Mouse (Mus musculus) gastrocnemius, postnatal 14 days (tissue): ENCODE data around the gene Plxna1. TPM values are rescaled to one million over a fixed set of nuclear protein-coding genes. Genes with fewer than 3 reads are reported as not detected.

Experiments
- DNase-seq: peaks from one replicate; pipeline ENCODE4 v3.0.0; 2021; ENCODE audit warnings: mixed read lengths
- intact Hi-C: fragments of 180-260 bp; cut with DNase I; formaldehyde crosslinking; loops from one replicate; pipeline ENCODE4 v1.15.1; 2025; ENCODE audit warnings: low total_unique reads
- long read RNA-seq, 2 experiments: library from polyadenylated mRNA; stranded (forward); transcript quantifications; one replicate each; pipeline ENCODE4 v2.0.0; 2021
- total RNA-seq, 2 experiments: library from RNA; stranded (reverse); gene quantifications; 2 replicates each; pipeline ENCODE4 v1.2.3; 2021

Plxna1 gene
- 10 to 100 TPM; 24.7 to 36.6 TPM for total RNA-seq
- long read RNA-seq, experiment 1, partial matches to known transcripts: 2 of 10 reads
- long read RNA-seq, experiment 1, other reads (novel, unspliced or antisense): 8 of 10 reads
- long read RNA-seq, experiment 2, full-length matches to known transcripts: 2 of 10 reads
- long read RNA-seq, experiment 2, partial matches to known transcripts: 3 of 10 reads
- long read RNA-seq, experiment 2, other reads (novel, unspliced or antisense): 5 of 10 reads

DNA sequence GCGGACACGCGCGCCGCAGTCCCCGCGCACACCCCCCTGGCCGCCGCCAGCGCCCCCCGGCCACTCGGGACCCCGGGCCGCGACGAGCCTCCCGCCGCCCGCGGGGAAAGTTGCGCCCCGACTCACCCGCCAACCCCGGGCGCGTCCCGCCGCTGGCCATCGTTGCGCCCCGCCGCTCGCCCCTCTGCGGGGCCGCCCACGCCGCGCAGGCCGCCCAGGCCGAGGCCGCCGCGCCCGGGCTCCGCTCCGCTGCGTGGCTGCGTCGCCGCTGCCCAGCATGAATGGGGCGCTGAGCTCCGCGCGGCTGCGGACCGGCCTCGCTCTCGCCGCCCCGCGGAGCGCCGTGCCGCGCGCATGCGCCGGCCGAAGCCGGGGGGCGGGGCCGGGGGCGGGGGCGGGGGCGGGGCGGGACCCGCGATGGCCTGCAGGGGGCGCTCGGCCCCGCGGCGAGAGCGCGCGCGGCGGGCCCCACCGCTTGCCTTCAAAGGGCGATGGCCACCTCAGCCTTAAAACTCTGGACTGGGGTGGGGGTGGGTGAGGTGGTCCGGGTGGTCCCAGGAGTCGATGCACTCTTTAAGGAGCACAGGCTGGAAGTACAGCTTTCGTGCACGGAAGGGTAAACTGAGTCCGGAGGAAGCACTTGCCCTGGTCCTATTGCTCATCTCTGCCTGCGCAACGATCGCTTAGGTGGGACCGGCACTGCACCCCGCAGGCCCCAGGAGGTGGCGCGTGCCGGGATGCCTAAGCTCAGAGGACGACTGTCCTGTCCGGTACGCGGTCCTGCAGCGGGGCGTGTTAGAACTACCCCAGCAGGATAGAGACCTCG lies at the start of gene Plxna1:
TSS of gene Plxna1 (minus strand) at position 340 of the 826 bp plus-strand sequence.
- DNase-seq: peak; percentile 67
- intact Hi-C loops: loop anchor here (2.0 to 10.0 kb wide), 2 partner anchors 190 to 272 kb away; no protein-coding TSS in a partner anchor

DNA sequence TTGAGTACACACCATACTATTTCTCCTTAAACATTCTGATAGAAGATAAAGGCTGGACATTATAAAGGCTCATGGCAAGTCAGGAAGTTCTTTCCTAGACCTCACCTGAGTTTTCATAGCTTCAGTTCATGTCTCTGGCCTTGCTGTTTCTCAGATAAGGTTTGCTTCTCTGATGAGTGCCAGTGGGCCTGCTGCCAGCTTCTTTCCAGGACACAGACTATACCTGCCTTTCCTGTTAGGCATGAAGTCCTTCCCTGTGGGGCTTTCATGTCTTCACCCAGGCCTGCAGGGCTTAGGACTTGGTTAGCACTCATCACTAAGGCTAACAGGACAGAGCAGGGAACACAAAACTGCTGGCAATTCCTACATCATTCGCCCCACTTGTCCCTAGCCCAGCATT lies 46.6 kb upstream of the Plxna1 start:
- intact Hi-C loops: no loop called here
- no peak for DNase-seq

DNA sequence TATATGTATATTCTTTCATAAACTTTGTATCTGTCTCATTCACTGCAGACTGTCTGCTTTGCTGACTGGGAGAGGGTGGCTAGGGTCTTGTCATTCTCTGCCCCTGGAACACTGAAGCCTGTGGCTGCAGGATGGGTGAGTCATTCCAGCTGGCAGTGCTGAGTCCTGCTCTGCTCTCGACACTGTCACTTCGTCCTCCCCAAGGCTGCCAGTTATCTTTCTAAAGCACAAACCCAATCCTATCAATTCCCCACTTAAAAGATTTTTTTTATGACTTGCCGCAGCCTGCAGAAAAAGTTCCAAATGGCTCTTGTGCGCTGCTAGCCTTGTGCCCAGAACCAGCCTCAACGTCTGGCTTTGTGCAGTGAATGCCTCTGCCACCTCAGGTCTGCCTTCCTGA lies 45.8 kb upstream of the Plxna1 start:
- DNase-seq: no peak
- intact Hi-C loops: no loop called here

DNA sequence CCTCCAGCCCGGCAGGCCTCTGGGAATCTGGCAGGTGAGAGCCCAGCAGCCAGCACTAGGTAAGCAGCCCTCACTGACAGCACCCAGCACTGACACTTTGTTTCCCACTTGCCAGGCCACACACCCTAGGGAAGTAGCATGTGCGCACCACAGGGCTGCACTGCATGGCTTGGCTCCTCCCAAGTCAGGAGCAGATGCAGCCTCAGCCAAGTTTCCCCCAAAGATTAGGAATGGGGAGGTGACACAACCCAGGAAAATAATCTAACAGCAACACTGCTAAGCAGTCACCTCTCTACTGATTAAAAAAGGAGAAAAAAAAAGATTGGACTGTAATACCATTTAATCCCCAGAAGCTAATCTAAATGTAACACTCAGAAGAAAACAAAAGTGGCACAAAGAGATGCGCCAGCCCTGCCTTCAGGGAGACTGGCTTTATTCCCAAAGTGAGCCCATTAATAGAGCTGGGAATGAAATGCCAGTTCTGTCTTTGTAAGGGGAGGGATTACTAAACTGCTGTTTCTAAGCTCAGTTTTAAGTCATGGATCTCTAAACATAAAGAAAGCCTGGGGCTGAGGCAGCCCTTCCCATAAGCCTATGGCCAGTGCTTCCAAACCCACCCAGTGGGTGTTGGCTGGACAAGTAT lies 44.9 kb upstream of the Plxna1 start:
- no peak for DNase-seq
- intact Hi-C loops: no loop called here

DNA sequence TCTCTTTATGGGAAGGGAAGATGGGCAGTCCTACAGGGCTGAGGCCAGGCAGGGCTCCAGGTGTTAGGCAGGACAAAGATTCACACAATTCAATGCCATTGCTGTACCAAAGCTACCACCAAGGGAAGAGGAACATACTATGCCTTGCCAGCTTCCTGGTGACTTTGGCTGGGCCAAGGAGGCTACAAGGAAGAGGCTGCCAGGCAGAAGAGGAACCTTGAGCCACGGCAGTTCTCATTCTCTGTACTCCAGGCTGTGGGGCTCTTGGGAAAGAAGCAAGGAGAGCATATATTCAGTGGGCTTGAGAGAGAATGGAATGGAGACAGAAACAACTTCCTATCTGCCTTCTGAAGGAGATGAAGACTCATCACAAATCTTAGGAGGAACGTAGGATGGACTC lies 42.5 kb upstream of the Plxna1 start:
- no peak for DNase-seq
- intact Hi-C loops: no loop called here

DNA sequence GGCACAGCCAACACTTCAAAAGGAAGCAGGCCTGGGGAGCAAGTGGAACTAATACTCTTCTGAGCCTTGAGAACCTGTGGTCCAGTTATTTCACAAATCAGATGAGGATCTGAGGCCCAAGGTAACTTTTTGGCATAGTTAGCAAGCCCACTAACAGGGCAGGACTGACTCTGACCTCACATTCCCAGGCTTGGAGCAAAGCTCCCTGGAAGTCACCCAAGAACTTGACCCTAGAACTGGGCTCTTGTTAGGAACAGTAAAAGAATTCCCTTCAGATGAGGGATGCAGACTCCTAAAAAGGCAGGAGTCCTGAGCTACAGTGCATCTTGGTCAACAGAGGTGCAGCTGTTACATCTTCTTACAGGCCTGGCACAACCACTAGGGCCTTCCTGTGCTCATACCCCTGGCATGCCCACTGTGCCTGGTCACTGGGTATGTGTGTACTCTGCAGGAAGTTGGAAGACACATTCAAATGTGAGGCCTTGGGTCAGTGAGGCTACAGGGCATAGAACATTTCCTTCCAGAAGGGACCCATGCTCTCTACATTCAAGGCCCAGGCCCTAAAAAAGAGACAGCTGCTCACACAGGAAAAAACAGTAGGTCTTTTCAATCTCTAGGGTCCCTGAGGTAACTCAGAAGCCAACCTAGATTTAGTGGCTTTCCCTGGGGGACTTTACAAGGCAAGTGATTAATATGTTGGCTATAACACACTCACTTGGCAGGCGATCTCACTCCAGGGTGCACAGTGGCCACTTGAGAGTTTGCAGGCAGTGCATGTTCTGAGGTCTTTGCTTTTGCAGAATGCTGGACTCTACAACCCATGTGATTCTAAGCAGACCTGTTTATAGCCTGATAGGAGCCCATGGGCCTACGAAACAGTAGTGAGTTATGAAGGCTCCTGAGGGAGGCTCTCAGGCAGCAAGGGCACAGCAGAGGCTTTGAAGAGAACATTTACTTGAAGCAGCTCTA lies 41.1 kb upstream of the Plxna1 start:
- intact Hi-C loops: no loop called here
- no peak for DNase-seq

DNA sequence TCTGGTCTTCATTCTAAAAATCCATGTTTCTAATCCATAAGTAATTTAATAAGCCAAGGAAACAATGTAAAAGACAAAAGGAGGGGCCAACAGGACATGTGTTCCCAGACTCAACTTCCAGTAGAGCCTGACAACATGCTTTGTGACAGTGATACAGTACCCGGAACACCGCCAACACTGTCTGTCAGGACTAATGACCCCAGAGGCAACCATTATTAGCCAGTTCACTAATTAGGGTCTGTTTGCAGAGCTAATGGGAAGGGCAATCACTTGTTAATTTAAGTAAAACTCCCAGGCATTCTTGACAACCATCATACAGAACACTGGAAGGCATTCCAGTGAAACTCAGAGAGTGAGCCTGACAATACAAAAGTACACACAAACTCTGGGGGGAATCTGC lies 40.0 kb upstream of the Plxna1 start:
- DNase-seq: no peak
- intact Hi-C loops: no loop called here

DNA sequence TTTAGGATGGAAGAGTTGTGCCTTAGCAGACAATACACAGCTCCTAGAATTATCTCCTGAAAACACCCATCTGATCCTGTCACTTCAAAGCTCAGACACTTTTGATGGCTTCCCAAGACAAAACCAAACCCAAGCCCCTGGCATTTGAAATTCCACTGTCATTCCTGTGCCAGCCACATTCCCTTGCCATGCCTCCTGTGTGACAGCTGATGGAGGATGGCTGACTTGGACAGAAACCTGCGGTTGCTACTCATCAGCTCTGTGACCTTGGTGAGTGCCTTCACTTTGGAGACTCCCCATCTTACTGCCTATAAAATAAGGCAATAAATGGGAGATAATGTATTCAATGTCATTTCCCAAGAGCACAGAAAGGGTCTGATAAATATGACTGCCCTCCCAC lies 37.1 kb upstream of the Plxna1 start:
- no peak for DNase-seq
- intact Hi-C loops: no loop called here

DNA sequence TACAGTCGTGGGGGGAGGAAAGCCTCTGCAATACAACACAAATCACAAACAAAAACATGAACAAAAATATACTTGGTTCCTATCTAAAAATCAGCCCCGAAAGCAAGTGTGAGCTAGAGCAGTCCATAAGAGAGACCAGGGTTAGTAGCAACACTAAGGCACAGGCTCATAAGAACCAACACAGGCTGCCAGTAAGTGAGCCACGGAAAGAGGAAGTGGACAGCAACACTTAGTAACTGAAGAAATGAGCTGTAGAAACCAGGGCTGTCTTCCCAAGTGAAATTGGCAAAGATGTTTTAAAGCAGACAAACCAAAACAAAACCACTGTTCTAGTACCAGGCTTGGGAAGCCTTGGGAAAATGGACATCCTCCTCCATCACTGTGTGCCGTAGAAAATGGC lies 35.5 kb upstream of the Plxna1 start:
- DNase-seq: no peak
- intact Hi-C loops: no loop called here

DNA sequence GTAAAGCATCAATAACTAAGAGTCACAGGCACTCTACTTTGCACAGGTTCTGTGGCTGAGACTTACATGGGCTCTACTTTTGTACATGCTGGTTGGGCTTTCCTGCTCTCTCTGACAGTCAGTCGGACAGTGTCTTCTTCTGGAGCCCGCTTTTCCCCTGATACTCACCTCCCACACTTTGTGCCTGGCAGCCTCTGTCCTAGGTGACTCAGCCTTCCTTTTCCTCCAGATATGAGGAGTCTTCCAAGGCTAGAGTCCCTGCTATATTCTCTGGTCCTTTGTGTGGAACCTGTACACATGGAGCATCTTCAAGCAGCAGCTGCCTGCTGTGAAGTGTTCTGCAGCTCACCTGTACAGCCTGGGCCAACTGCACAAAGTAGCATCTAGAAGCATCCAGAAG lies 31.4 kb upstream of the Plxna1 start:
- no peak for DNase-seq
- intact Hi-C loops: no loop called here

DNA sequence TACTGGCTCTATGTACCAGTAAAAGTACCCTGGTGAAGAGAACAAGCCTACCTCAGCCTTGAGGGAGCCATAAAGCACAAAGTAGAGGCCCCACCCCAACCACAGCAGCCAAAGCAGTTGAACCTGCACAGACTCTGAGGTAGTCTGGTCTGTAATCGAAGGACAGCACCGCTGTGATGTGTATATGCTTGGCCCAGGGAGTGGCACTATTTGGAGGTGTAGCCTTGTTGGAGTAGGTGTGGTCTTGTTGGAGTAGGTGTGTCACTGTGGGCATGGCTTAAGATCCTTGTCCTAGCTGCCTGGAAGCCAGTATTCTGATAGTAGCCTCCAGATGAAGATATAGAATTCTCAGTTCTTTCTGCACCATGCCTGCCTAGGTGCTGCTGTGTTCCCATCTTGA lies 29.8 kb upstream of the Plxna1 start:
- intact Hi-C loops: no loop called here
- no peak for DNase-seq

DNA sequence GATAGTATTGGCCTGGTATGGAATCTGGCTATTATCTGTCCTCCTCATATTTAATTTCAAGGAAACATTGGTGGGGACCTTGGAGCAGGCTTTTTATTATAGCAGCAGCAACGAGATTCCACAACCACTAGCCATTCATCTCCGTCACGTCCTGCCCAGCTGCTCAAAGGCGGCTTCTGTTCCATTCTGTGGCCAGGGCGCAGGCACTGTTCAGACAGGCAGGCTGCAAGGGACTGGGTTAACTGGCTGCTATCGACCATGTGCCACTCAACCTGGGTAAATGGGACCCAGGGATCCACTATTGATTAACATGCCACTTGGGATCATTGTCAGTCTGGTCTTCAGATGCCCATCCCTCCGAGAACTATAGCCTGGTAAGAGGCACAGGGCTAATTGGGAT lies 27.4 kb upstream of the Plxna1 start:
- intact Hi-C loops: no loop called here
- DNase-seq: no peak

DNA sequence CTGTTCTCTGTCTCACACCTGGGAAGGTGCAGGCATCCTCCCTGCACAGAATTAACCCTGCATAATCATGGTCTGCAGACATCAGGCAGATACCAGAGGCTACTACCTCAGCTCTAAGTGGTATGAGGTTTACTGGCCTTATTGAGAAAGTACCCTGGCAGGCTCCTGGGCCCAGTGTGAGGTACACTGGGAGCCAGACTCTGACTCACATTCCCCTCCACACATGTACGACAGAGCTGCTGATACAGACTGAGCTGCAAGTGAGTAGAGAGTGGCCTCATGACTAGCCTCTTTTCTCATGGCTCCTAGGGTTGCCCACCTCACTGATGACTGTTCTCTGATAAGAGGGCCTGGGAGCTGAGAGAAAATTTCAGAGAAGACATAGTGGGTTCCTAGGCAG lies 24.5 kb upstream of the Plxna1 start:
- no peak for DNase-seq
- intact Hi-C loops: no loop called here

DNA sequence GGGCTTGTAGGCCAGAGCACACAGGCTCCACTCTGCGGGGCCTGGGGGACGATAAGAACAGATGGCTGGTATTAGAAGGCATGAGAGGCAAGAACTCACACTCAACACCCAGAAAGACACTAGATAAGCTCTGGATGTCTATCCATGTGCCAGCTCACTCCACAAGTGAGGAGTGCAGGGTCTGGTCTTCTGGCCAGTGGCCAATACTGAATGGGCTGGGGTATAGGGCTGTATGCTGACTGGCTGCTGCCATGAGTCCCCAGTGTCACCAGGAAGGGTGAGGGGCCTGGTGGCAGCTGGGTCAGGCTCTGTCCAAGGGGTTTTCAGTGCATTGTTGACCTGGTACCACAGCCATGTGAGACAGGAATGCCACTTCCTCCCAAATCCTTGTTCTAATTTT lies 22.3 kb upstream of the Plxna1 start:
- intact Hi-C loops: no loop called here
- DNase-seq: no peak

DNA sequence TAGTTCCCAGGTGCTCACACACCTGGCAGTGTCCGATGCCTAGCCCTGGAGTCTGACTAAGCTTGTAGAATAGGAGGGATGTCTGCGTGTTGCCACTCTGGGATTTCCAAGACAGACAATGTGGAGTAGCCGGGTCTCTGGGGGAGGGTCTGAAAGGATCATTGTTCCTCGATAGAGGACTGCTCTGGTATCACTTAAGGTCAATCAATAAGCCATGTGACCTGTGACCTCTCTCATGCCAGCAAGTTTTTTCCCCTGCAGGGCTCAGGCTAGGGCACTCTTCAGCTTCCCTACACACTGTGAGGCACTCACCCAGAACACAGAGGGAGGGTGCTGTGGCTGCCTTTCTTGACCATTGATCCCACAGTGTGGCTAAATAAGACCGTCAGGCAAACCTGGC lies 19.4 kb upstream of the Plxna1 start:
- intact Hi-C loops: no loop called here
- DNase-seq: no peak

DNA sequence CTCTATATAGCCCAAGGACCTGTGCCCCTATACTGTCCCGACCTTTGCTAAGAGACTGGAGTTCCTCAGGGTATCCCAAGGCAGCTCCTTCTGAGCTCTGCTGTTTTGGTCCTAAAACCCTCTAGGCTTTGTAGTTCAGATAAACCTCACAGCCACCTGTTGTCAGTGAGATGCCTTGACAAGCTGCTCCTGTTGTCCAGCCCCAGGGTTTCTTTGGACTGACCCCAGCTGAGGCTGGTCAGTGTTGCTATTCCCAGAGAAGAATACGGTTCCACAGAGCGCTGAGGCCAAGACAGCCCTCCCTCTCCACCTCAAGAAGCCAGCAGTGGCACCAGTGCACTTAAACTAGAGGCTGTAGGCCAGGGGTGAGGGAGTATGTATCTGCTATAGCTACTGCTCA lies 18.8 kb upstream of the Plxna1 start:
- intact Hi-C loops: no loop called here
- no peak for DNase-seq

DNA sequence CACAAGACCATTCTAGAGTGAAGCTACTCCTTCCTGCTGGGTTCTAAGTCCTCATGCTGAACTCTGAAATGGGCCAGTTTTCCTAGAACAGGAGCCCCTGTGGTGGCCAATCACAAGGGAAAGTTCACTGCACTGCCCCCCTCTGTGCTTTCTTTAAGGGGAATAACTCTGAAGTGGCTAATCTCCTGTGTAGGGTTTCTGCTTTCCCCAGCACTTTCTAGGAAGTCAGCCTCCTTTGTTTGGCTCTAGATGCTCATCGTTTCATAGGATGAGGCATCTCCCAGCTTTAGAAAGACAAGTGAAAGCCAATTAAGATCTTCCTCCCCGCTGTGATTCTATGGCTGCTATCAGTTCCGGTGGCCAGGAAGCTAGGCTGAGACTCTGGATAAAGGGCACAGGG lies 18.3 kb upstream of the Plxna1 start:
- DNase-seq: no peak
- intact Hi-C loops: no loop called here

DNA sequence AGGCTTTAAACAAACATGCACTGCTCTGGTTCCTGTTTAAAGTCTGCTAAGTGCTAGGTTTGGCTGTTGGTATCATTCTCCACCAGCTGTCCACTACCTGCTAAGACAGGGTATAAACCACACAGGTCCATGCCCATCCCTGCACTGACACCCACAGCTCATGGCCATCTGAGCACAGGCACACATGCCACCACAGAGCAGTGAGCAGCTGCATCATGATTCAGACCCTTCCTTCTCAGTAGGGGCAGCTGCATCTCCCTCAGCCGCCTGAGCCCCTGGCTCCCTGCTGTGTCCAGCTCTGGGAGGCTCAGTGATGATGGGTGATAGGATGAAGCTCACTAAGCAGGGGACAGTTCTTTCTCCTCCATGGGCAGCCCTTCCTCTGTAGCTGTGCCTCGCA lies 15.8 kb upstream of the Plxna1 start:
- intact Hi-C loops: no loop called here
- no peak for DNase-seq

DNA sequence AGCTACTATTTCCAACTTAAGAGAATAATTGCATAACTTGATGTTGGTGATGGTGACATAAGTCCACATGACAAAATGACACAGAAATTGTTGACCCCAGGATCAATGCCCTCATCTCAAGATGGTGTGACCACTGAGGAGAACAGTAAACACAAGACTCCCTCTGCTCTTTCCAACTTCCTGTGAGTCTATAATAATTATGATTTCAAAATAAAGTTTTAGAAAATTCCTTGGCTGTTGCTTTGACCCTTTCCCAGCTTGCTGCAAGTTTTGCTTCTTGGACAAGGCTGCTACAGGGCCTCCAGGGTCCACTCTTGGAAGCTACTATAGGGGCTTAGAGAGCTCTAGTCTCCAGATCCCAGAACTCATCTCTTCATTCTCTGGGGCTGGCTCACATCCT lies 6.4 kb upstream of the Plxna1 start:
- no peak for DNase-seq
- intact Hi-C loops: loop anchor here (10.0 kb wide), 1 partner anchor 266 kb away; no protein-coding TSS in a partner anchor

DNA sequence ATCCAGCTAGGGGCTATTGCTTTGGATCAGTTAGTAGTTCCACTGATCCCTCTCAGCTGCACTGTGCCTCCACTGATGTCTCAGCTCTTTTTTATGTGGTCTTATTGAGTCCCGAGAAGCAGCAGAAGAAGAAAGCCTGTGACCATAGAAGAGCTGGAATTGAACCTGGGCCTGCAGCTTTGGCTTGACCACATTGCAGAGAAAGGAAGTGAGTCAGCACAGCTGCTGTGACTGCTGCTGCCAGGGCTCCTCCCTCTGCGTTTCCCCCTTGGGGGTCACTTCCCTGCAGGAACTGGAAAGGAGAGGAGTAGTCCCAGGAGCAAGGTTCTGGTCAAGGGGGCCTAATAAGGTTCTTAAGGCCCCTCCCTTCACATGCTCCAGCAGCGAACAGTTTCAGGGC lies 1.9 kb upstream of the Plxna1 start:
- no peak for DNase-seq
- intact Hi-C loops: loop anchor here (10.0 kb wide), 1 partner anchor 270 kb away; no protein-coding TSS in a partner anchor
